Mouse (Mus musculus) megakaryocyte-erythroid progenitor cell, adult 5-6 weeks (primary cell): Measurements from ENCODE around the gene Astl. TPM values are rescaled to one million over a fixed set of nuclear protein-coding genes. Genes with fewer than 3 reads are reported as not detected.

ENCODE experiments used
- ATAC-seq: replicated peaks from 2 replicates; pipeline ENCODE4 v1.8.0; 2016; ENCODE audit warnings: mild to moderate bottlenecking, inconsistent platforms; ENCODE audit not compliant: severe bottlenecking, poor library complexity, low FRiP score, low TSS enrichment
- total RNA-seq, 2 experiments: library from RNA; stranded (forward) in 1 of 2; stranded (reverse) in 1 of 2; fragments of 200-1000, 215-1000 nt in 1 of 2; fragments of >200 nt in 1 of 2; fragmentation: Nextera tagmentation in 1 of 2; gene quantifications; 2 replicates each; pipeline ENCODE4 v1.2.3; 2014 to 2017

Gene Astl
- total RNA-seq, 2 experiments from 2014 or later, result not detected

DNA sequence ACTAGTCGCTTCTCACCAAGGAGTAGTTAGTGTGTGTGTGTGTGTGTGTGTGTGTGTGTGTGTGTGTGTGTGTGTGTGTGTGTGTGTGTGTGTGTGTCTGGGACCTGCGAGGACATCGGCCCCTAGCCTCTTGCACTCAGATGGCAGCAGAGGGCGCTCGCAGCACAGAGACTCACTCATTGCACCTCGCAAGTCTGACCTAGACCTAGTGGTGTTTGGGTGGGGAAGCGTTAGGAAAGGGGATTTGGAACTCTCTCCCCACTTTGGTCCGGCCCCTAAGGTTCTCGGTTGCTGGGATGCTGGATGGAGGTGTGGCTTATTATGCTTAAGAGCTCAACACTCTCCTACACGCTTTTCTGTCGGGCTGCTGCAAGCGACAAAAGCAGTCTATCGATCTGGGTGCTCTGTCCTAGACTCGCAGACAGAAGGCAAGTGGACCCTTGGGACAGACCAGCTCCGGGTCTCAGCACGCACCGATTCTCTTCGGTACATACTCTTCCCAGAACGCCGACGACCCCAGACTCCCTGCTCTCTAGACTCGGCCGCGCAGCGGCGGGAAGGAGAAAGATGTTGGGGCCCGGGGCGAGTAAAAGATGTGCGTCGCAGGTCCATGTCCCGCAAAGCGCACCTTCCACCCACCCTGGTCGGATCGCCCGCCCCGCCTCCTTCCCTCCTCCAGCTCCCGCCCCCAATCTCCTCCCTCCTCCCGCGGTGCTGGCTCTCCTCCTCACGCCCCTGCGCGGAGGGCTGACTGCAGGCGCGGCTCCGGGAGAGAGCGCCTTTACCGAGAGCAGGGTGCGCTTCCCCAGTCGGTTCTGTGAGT is 24.2 kb downstream of the Astl start, which contains the start of gene Adra2b:
Adra2b (plus strand) TSS at position 750 of the 823 bp plus-strand sequence.
- peak; percentile 77 for ATAC-seq

DNA sequence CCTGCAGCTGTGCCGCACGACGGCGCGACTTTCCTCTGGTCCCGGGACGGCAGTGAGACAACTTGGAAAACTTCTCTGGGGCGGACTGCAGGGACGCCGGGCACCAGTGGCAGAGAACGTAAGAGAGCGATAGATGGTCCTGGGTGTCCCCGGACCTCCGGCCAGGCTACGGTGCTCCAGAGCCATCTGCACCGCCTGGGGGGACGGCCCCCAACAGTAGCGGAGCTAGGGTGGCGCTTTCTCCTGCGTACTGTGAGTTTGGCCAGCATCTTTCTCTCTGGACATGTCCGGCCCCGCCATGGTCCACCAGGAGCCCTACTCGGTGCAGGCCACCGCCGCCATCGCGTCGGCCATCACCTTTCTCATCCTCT is 24.8 kb downstream of the Astl start:
- ATAC-seq, result 0 out of 2 replicates have a peak, but pooled peaks have one; percentile 3

DNA sequence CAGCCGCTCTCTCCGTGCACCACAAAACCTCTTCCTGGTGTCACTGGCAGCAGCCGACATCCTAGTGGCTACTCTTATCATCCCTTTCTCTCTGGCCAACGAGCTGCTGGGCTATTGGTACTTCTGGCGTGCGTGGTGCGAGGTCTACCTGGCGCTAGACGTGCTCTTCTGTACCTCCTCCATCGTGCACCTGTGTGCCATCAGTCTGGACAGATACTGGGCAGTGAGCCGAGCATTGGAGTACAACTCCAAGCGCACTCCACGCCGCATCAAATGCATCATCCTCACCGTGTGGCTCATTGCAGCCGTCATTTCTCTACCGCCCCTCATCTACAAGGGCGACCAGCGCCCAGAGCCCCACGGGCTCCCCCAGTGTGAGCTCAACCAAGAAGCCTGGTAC is 25.3 kb downstream of the Astl start:
- ATAC-seq, result no peak

DNA sequence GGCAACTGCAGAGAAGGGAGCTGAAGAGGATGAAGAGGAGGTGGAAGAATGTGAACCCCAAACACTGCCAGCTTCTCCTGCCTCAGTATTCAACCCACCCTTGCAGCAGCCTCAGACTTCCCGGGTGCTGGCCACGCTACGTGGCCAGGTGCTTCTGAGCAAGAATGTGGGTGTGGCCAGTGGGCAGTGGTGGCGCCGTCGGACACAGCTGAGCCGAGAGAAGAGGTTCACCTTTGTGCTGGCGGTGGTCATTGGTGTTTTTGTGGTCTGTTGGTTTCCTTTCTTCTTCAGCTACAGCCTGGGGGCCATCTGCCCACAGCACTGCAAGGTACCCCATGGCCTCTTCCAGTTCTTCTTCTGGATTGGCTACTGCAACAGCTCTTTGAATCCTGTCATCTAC is 26.0 kb downstream of the Astl start:
- no peak for ATAC-seq

DNA sequence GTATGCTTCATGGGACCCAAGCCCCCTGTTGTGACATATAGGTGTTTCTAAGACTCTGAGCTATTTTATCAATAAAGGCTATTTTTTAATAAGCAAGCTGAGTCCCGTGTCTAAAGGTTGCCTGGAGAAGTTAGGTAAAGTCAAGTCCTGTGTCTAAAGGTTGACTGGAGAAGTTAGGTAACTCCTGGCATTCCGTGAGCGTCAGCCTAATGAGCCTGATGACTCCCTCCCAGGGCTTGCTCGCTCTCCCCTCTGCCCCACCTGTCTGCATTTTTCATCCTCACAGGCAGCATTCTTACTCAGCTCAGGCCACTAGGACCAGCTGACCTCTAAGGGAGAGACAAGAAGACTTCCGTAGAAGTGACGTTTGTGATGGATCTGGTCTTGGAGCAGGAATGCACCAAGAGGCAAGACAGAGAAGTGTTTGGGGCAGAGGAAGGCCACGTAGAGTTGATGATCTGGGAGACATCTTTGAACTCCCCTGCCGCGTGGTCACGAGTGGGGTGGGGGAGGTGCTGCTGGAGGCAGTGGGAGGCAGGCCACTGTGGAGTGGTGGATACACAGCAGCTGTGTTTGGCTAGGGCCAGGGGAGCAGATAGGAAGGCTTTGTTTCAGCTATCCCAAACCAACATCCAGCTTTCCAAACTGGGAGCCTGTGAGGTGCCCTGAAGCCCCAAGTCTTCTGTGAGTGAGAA is 28.8 kb downstream of the Astl start:
- no peak for ATAC-seq

DNA sequence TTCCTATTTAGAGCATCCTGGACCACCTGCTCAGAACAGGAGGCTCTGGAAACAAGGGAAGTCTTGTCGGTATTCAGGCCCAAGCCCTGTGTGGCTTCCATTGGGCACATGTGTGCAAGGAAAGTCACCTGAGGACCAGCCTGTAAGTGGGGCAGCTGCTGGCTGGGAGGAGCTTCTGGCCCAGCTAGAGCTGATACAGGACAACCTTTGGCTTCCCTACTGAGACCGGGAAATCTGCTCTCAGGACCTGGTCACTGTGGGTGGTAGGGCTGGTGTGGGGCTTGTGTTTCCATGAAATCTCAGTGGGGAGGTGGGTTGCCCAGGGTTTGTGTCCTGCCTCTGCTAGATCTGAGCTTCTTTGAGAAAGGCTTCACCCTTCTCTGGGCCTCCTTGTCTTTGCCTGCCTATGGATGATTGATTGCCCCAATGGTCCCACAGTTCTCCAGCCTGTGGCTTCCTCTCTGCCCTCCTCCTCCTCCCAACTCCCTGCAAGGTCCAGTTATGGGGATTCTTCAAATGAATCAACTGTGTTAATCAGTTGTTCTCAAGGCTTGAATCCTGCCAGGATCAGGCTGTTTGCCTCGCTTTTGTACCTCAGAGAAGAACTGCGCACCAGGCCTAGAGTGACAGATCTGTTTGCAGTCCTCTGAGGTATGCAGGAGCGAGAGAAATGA is 31.4 kb downstream of the Astl start:
- ATAC-seq, result no peak

DNA sequence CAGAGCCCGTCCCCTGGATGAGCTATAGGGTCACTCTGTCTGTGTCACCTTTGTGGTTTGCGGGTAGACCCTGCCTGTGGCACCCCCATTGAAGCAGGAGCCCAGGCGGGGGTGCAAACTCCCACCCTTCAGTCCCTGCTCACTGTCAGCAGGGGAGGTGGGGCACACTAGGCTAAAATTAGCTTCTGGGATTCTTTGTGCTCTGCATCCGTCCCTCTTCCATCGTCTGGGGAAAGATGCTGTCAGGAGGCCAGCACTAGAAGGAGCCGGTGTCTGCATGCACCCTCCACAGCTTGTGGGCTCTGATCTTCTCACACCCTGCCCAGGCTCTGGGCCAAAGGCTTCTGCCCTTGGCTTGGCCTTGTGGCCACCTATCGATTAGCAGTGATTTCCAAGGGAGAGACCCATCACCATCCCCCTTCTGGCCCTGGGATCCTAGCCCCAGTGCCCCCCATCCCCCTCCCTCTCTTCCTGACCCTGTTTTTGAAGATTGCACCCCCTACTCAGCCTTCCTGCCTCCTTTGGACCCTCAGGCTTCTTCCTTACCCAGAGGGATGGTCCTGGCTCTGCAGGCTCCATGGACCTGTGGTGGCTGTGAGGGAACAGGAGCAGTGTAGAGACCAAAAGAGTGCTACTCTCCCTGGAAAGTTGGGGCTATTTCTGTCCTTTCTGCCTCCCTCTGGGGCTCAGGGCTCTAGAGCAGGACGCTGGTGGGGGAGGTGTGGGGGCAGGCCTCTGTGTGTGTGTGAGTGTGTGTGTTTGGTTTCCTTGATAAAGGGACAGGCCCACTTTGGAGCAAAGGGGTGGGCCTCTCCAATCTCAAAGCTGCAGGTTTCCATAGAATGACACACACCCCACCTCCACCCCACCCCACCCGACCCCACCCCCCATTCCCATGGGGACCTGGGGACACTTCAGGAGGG is 32.4 kb downstream of the Astl start:
- ATAC-seq, result no peak

DNA sequence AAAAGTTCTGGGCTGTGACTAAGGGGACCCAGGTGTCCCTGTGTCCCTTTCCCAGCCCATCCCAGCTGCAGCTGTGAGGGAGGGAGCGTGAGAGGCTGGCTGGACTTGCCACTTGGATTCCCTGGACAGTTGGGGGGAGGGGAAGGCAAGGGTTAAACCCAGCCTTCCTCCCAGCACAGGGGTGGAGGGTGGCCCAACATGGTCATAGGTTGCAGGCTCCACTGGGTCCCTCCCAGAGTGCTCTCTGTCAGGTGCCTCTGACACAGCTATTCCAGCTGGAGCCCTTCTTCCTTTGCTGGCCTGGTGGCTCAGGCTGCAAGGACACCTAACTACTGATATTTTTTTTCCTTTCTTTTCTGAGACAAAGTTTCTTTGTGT is 33.0 kb downstream of the Astl start:
- no peak for ATAC-seq

DNA sequence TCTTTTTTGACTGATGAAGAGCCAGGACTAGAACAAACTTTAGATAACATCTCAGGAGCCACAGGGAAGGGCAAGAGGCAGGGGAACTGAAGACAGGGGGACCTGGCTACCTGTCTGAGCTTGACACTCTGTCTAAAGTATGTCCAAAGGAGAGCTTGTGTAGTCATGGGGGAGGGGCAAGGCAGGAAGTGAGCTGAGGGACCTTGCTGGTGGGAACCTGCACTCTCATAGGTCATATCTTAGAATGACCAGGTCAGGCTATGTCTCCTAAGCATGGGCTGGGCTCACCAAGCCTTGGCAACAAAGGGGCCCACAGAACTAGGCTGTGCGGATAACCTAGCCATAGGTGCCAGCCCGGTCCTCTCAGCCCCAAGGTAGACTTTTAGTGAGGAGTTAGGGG is 33.6 kb downstream of the Astl start:
- no peak for ATAC-seq

DNA sequence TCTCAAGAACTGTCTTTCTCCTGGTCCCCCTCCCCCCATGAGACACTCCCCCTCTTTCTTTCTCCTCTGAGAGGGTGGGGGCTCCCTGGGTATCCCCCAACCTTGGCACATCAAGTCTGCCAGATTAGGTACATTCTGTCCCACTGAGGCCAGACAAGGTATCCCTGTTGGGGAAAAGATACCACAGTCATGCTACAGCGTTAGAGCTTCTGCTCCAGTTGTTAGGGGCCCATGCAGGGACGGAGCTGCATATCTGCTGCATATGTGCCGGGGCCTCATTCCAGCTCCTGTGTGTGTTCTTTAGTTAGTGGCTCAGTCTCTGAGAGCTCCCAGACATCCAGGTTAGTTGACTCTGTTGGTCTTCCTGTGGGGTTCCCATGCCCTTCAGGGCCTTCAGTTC is 35.7 kb downstream of the Astl start:
- ATAC-seq, result no peak

DNA sequence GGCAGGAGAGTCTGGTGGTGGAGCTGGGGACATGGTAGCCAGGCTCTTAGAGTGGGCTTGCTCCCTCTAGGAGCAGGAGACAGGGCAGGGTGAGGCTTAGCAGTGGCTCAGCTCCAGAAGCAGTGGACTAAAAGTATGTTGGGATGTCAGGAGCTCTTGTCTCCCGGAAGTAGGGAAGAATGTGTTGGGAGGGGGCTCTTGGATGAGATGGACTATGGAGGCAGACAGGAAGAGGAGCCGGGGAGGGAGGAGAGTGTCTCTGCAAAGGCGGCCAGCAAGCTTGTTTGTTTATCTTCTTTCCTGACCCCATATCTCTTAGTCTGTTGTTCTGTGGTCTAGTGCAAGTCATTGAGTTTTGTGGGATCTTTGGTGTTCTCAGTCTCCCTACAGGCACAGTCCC is 36.6 kb downstream of the Astl start:
- no peak for ATAC-seq

DNA sequence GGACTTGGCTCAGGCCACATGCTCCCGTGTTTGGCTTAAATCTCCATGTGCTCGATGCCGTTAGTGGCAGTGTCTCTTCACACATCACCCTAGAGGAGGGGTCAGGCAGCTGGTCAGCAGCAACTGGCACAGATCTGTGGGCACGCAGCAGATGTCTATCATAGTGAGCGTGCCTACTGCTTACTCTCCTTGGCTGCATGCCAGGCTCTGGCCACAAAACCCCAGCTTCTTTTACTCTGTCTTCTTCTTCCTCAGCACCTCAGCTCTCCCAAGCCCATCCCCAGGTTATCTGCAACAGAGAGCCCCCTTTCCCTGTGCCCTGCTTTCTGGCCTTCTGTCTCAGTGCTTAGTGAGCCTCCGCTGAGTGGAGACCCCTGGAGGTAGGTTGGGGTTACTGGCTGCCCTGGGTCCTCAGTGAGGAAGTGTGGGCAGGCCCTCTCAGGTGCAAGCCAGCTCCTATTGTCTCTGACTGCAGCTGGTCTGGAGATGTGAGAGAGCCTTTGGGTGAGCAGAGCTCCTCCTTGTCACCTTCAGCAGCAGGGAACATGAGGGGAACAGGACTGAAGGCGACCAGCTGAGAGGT is 37.4 kb downstream of the Astl start:
- ATAC-seq, result peak; percentile 70

DNA sequence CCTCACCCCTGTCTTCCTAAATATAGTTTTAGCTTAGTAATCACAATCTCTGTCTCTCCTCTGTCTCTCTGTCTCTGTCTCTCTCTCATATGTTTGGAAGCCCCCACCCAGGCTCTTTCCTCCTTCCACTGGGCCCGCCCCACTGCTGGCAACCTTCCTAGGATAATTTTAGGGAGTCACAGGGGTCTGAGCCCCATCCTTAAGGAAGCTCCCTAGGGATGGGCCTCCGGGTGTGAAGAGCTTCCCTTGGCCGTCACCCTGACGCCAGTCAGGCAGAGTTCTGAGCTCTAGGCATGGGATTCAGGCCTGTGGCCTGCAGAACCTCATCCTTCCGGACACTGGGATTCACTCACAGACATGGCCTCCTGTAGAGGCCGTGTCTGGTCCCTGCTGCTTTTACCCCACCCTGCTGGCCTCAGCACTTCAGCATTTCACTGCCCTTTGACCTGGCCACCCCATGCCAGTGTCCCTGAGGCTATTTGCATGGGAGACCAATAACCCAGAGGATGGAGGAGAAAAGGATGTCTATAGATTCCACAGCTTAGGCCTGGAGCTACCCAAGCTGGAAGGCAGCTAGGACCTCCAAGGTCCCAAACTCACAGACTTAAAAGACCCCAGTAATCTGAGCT is 38.1 kb downstream of the Astl start:
- no peak for ATAC-seq

DNA sequence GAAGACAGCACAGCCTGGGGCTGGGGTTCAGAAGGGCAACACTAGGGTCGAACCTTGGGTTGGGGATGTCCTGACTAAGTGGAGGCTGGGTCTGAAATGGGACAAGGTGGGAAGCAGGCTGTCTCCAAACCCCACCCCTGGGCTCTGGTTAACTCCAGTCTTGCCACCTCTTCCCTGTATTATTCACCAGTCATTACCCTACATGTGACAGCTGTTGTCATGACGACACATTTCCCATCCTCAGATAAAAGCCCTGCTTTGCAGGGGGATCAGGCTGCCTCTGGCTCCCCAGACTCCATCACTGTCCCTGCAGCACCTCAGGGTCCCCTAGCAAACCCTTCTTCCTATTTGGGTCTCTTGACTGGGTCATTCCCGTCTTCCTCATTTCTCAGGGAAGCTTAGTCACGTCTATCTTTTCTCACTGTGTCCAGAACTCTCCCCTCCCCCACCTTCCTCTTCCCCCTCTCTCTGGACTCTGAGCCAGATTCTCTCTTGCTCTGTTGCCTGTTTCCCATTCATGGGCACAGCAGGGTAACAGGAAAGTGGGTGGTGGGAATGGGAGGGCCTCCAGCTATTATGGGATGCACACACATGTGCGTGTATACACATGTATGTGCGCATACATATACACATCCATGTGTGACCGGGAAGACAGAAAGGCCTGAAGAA is 39.6 kb downstream of the Astl start:
- no peak for ATAC-seq

DNA sequence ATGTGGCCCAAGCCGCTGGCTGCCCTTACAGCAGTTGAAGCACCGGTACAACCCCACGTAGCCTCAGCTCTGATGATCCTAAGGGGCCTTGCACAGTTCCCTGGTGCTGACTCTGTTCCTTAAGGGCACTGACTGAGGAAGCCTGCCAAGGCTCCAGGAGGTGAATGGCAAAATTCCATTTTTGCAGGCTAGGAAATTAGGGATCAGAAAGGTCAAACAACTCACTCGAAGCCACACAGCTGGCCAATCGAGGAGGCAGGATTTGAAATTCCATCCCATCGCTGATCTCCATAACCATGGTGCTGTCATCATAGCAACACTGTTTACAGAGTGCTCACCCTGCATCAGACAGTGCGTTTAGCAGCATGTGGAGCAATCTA is 40.2 kb downstream of the Astl start:
- no peak for ATAC-seq

DNA sequence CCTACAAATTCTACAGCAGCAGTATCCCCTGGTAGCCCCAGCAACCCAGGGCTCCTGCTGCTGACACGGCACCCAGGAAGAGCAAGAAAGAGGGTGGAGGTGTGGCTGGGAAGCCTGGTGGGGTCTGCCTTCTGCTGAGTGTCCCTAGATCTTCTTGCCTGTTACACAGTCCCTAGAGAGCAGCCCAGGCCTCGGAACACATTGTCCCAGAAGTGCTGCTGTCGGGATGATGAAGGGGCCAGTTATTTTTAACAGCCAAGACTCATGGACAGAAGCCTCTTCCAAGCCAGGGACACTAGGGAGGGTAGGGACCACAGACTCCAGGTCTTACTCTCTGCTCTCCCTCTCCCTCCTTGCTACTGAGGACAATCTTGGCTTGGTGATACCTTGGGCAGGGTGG is 40.8 kb downstream of the Astl start:
- no peak for ATAC-seq

DNA sequence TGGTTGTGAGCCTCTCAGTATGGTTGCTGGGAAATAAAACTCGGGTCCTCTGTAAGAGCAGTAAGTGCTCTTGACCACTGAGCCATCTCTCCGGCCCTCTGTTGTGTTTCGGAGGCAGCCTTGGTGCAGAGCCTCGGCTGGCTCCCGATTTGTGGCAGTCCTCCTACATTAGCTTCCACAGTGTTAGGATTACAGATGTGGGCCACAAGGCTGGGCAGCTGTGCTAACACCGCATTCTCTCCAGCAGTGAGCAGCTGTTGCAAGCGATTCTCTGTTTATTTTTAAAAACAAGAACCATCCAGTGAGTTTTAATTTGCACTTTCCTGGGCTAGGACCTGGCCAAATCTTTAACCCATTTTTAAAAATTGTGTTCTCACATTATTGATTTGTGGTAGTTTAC is 45.4 kb downstream of the Astl start:
- ATAC-seq, result no peak

DNA sequence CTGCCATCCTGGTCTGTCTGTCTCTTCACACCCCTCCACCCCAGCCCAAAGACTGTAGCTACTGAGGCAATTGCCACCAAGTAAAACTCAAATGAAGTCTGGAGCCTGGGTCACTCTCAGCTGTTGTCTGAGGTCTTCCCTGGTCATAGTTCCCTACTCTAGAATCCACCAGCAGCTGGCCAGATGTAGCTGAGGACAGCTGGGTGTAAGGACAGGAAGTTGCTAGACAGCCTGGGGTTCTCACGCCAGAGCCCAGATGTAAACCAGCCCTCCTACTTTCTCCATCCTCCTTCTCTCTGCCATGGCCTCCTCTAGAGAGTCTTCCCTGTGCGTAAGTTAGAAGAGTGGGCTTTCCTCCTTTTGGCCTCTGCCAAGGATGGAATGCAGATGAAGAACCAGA is 49.1 kb downstream of the Astl start:
- no peak for ATAC-seq
